Mouse (Mus musculus) forebrain, postnatal 0 days (tissue): Measurements from ENCODE around the gene Hist1h2bh. TPM values are rescaled to one million over a fixed set of nuclear protein-coding genes. Genes with fewer than 3 reads are reported as not detected.

Experiments used
- ATAC-seq: fragments of 200-750 bp; cut with Nextera tagmentation; 2 replicates; pipeline ENCODE4 v1.8.0; 2017; ENCODE audit warnings: mild to moderate bottlenecking, moderate library complexity
- DNase-seq: peaks from one replicate; pipeline ENCODE4 v3.0.0-alpha.2; 2015
- H3K27ac ChIP-seq: fragments of 300-500 bp; sonication (generic); 2 replicates; pipeline ENCODE4 v1.5.1; 2014; ENCODE audit warnings: low read depth, mild to moderate bottlenecking, antibody characterized with exemption, low read length, moderate library complexity, mixed read lengths
- H3K27me3 ChIP-seq: fragments of 300-500 bp; sonication (generic); 2 replicates; pipeline ENCODE4 v1.6.1; 2014; ENCODE audit warnings: mild to moderate bottlenecking, low read length, mixed read lengths; ENCODE audit not compliant: insufficient read depth
- H3K36me3 ChIP-seq: fragments of 300-500 bp; sonication (generic); 2 replicates; pipeline ENCODE4 v1.6.1; 2014; ENCODE audit warnings: mild to moderate bottlenecking, moderate library complexity; ENCODE audit not compliant: insufficient read depth
- H3K4me1 ChIP-seq: fragments of 300-500 bp; sonication (generic); 2 replicates; pipeline ENCODE4 v1.6.1; 2014; ENCODE audit warnings: antibody characterized with exemption; ENCODE audit not compliant: insufficient read depth
- H3K4me2 ChIP-seq: fragments of 300-500 bp; sonication (generic); 2 replicates; pipeline ENCODE4 v1.6.1; 2014; ENCODE audit warnings: low read depth, mild to moderate bottlenecking, moderate library complexity
- H3K4me3 ChIP-seq: fragments of 300-500 bp; sonication (generic); 2 replicates; pipeline ENCODE4 v1.5.1; 2014; ENCODE audit warnings: low read depth, low read length, mixed read lengths
- H3K9ac ChIP-seq: fragments of 300-500 bp; sonication (generic); 2 replicates; pipeline ENCODE4 v1.6.1; 2014; ENCODE audit warnings: mild to moderate bottlenecking
- H3K9me3 ChIP-seq: fragments of 300-500 bp; sonication (generic); 2 replicates; pipeline ENCODE4 v1.6.1; 2016; ENCODE audit warnings: low read length
- CTCF ChIP-seq: sonication (generic); IDR thresholded peaks from 2 replicates; pipeline ENCODE4 v1.5.1; 2016; ENCODE audit warnings: antibody characterized with exemption, control low read depth, low read depth
- WGBS: fragments of 180-500 bp; shearing (Covaris S2); extraction: QIAGEN DNeasy Blood & Tissue Kit; methylation state at CpG from one replicate; pipeline ENCODE4 v1.1.7; 2014; 5-methylcytosine and 5-hydroxymethylcytosine counted together
- polyA plus RNA-seq: library from polyadenylated mRNA; unstranded; fragments of >200 nt; fragmentation: Nextera tagmentation; extraction: Ambion mirVana; gene quantifications from 2 replicates; pipeline ENCODE4 v1.2.1, GENCODE M21; 2015
- total RNA-seq: library from RNA; depleted of rRNA; stranded (reverse); fragments of >200 nt; gene quantifications from 2 replicates; pipeline ENCODE4 v1.2.3, GENCODE M21; 2014

The Hist1h2bh gene
- total and polyA plus RNA-seq, 2 experiments from 2014 or later = 0.17 to 12.5 TPM

DNA sequence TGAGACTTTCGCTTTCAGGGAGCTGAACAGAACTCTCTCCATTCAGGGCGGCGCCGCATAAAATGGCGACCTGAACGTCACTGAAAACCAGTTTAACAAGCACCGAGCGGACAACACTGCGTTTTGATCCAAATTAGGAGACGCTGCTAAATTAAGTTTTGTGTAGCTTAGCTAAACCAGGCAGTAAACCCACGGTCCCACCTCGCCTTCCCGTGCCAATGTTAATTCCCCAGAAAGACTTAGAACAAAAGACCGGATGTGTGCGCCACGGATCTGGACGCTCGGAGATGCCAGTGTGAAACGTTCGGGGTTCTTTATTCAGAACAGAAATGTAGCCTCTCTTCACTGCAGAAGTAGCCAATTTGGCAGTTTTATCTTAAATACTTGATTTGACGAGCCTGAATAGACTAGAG lies 41.8 kb upstream of the Hist1h2bh start:
- no peak for TF ChIP-seq CTCF
- ATAC-seq = peak; percentile 14
- under 1% methylated on average over 21 of the region's 21 CpGs for WGBS
- Histone ChIP-seq H3K4me3 (peak overlapping the region; percentile 47), H3K27me3 (no peaks in the 10 kb centered on the region), H3K9me3 (no peaks in the 10 kb centered on the region), H3K36me3 (no peaks in the 10 kb centered on the region), H3K4me2 (peak overlapping the region; percentile 72), H3K4me1 (peaks cover 10% of the 10 kb centered on the region; the same call in 1 of the 2 replicates), H3K9ac (peak overlapping the region; percentile 71), H3K27ac (peak overlapping the region; percentile 94)
- DNase-seq = peak; percentile 79

DNA sequence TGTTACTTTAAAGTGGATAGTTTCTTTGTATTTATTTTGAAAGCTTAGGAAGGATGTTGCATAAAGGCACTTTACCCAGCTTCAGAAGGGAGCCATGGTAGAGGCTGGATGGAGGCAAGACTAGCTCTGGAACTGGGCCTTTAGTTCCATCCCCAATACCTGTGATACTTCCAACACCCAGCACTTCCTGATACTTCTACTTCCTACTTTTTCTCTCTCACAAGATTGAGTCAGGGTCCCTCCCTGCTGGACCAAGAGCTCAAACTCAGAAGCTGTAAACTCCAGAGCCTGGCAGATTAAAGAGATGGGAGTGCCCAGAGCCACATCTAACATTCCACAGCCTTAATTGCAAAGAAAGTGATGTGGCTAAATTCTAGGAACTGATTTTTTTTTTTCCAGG lies 41.1 kb upstream of the Hist1h2bh start:
- peak overlapping the region; percentile 94 for H3K27ac ChIP-seq
- peak overlapping the region; percentile 72 for H3K4me2 ChIP-seq
- peak overlapping the region; percentile 71; the same call in 1 of the 2 replicates for H3K9ac ChIP-seq
- TF ChIP-seq CTCF = no peak
- no peak for ATAC-seq
- no peaks in the 10 kb centered on the region for H3K36me3 ChIP-seq
- H3K27me3 ChIP-seq = no peaks in the 10 kb centered on the region
- no peak for DNase-seq
- no peaks in the 10 kb centered on the region for H3K9me3 ChIP-seq
- peak overlapping the region; percentile 47 for H3K4me3 ChIP-seq
- peaks cover 10% of the 10 kb centered on the region; the same call in 1 of the 2 replicates for H3K4me1 ChIP-seq

DNA sequence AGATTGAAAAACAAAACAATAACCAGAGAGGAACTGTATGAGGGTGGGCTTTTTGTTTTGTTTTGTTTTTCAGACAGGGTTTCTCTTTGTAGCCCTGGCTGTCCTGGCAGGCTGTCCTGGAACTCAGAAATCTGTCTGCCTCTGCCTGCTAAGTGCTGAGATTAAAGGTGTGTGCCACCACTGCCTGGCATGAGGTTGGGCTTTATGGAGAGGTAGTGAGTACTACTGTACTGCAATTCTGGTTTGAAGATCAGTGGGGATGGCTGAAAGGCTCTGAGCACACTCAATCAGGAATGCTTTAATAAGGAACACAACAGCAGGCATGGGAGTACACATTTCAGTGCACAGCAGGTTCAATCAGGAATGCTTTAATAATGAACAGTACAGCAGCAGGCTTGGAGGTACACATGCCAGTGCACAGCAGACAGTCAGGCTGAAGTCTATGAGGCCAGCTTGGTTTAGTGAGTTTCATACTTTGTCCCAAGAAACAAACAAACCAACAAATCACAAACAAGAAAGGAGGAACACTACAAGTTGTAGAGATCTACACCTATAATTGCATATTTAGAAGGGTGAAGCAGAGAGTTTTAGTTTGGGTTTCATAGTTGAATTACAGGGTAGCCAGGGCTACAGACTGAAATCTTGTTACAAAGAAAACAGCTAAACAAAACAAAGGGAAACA lies 40.3 kb upstream of the Hist1h2bh start:
- no peaks in the 10 kb centered on the region for H3K36me3 ChIP-seq
- H3K9me3 ChIP-seq = no peaks in the 10 kb centered on the region
- TF ChIP-seq CTCF = no peak
- H3K27ac ChIP-seq = no peak overlapping the region
- H3K27me3 ChIP-seq = no peaks in the 10 kb centered on the region
- H3K4me1 ChIP-seq = peaks cover 10% of the 10 kb centered on the region; the same call in 1 of the 2 replicates
- no peak overlapping the region for H3K9ac ChIP-seq
- ATAC-seq (no peak), DNase-seq (no peak)
- no peak overlapping the region for H3K4me3 ChIP-seq
- no peak overlapping the region for H3K4me2 ChIP-seq

DNA sequence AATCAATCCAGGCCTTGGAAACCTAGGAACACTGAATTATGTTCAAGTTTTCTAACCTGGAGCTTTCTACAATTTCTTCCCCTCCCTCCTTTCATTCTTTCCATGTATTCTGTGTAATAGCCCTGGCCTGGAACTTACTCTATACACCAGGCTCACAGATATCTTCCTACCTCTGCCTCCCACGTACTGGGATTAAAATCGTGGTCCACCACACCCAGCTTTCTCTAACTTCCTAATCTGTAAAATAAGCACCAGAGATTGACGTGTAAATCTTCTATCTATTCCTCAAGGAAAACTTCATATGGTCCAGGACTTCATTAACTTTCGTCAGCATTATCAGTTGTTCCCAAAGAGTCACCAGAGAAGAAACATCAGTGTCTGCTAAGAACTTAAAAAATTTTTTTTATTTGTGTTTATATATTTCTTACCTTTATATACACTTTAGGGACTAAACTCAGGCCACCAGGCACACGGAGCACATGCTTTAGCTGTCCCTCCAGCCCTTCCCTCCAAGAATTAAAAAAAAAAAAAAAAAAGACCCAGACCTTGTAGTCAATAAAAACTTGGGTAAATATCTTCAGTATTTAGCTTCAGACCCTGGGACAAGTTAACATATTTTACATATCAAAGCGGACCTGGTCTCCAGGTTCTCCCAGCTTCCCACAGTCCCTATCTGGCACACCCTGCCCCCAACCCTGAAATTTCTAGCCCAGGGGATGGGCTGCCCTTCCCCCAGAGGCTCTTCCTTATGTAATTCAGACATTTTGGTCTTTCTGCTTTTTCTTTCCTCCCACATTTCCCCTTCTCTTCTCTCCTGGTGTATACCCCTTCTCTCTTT lies 39.2 kb upstream of the Hist1h2bh start:
- ATAC-seq (no peak), DNase-seq (no peak)
- WGBS = 3% methylated on average over 6 of the region's 6 CpGs
- H3K9ac ChIP-seq = peak overlapping the region; percentile 60
- H3K36me3 ChIP-seq = no peaks in the 10 kb centered on the region
- H3K4me1 ChIP-seq = peaks cover 10% of the 10 kb centered on the region; the same call in 1 of the 2 replicates
- H3K9me3 ChIP-seq = no peaks in the 10 kb centered on the region
- H3K27me3 ChIP-seq = no peaks in the 10 kb centered on the region
- peak overlapping the region; percentile 54 for H3K4me3 ChIP-seq
- H3K4me2 ChIP-seq = peak overlapping the region; percentile 82
- TF ChIP-seq CTCF = no peak
- peak overlapping the region; percentile 74 for H3K27ac ChIP-seq

DNA sequence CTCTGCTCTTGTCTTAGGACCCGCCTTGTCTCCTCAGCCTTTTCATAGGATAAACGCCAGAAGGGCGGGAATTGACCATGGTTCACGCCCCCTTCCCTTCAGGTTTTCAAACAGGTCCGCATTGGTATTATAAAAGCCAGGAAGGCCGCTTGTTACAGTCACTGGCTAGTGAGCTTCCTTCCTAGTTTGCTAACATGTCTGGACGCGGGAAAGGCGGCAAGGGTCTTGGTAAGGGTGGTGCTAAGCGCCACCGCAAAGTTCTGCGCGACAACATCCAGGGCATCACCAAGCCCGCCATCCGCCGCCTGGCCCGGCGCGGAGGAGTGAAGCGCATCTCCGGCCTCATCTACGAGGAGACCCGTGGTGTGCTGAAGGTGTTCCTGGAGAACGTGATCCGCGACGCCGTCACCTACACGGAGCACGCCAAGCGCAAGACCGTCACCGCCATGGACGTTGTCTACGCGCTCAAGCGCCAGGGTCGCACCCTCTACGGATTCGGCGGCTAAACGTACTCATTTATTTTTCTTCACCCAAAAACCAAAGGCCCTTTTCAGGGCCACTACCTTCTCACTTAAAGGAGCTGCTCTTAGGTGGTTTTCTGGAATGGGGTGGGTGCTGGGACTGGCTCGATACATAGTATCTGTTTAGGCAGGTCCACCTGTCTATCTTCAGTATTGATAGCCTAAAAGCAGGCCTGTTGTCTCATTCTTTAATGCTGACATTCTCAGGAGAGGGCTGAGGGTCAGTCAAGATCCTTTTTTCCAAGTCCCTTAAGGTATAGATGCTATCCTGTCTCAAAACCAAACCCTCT lies 38.4 kb upstream of the Hist1h2bh start, which contains the start of gene Hist1h4d:
Gene Hist1h4d (plus strand): TSS at position 191 of the 811 bp plus-strand sequence.
- Histone ChIP-seq H3K27me3 (no peaks in the 10 kb centered on the region), H3K36me3 (no peaks in the 10 kb centered on the region), H3K4me1 (peaks cover 13% of the 10 kb centered on the region; the same call in 1 of the 2 replicates), H3K27ac (peak within 1 kb of the TSS; percentile 74), H3K9ac (peak within 1 kb of the TSS; percentile 60), H3K4me3 (peak within 1 kb of the TSS; percentile 54), H3K9me3 (no peaks in the 10 kb centered on the region), H3K4me2 (peak within 1 kb of the TSS; percentile 82)
- peak; percentile 98 for DNase-seq
- peak; percentile 88 for ATAC-seq
- WGBS = under 1% methylated on average over 43 of the region's 43 CpGs
- no peak for TF ChIP-seq CTCF

DNA sequence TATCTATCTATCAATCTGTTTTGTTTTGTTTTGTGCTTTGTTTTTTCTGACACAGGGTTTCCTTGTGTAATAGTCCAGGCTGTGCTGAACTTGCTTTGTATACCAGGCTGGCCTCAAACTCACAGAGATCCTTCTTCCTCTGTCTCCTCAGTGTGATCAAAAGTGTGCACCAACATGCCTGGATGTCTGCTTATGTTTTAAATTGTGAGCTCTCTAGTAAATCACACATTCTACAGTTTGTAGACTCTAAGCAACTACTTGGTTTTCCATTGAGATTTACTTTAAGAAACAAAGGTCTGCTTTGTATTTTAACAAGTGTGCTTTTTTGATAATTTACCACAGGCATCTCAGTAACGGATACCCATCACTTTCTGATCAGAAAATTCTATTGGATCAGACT lies 34.6 kb upstream of the Hist1h2bh start:
- no peaks in the 10 kb centered on the region for H3K9me3 ChIP-seq
- H3K4me2 ChIP-seq = no peak overlapping the region
- no peak for DNase-seq
- ATAC-seq = no peak
- no peaks in the 10 kb centered on the region for H3K36me3 ChIP-seq
- H3K4me3 ChIP-seq = no peak overlapping the region
- no peak for TF ChIP-seq CTCF
- 83% methylated on average over 1 of the region's 1 CpGs for WGBS
- H3K4me1 ChIP-seq = peaks cover 17% of the 10 kb centered on the region; the same call in 1 of the 2 replicates
- no peak overlapping the region for H3K9ac ChIP-seq
- no peak overlapping the region for H3K27ac ChIP-seq
- H3K27me3 ChIP-seq = no peaks in the 10 kb centered on the region
